15 mouse cellular contexts compared by ENCODE assay signal in genomic region chr12:110769660-110770297, GRCm38 (mm10). TPM values are rescaled to one million over a fixed set of nuclear protein-coding genes. Genes with fewer than 3 reads are reported as not detected.
DNase-seq lines count a peak whose midpoint lies in the region; ATAC-seq lines count a peak whose summit lies in the region.
"Had no signal": no experiment of that assay in that cellular context is flagged by ENCODE, and none has a peak within 500 bp of the region (broad histone marks: within the 10 kb centered on the region; RNA-seq: fewer than 3 reads in every experiment).

No protein-coding gene starts in this region.

- no peak overlapping the region for H3K4me2 ChIP-seq in liver, embryonic 11.5 days
- no peak overlapping the region for H3K4me2 ChIP-seq in hindbrain, embryonic 16.5 days (ENCODE audit: low read length)
- H3K4me2 ChIP-seq: embryonic facial prominence, embryonic 13.5 days had no signal

- no peaks in the 10 kb centered on the region for H3K36me3 ChIP-seq in liver, embryonic 11.5 days (ENCODE audit: control insufficient read depth, insufficient read depth, low read length)
- no peaks in the 10 kb centered on the region for H3K36me3 ChIP-seq in hindbrain, embryonic 16.5 days (ENCODE audit: control insufficient read depth, insufficient read depth, low read length)

- no peaks in the 10 kb centered on the region for H3K27me3 ChIP-seq in liver, embryonic 11.5 days (replicated peaks; ENCODE audit: control insufficient read depth, insufficient read depth, low read length)
- no peaks in the 10 kb centered on the region for H3K27me3 ChIP-seq in hindbrain, embryonic 16.5 days (replicated peaks; ENCODE audit: control insufficient read depth, insufficient read depth, low read length)
- H3K27me3 ChIP-seq: embryonic facial prominence, embryonic 13.5 days had no signal

- DNase-seq in frontal cortex, postnatal 10 days (ENCODE audit: low spot score in 2 of 2) = no peak
- DNase-seq in liver, embryonic 11.5 days (ENCODE audit: low spot score) = no peak
- DNase-seq in liver = no peak
- peak; percentile 38 for DNase-seq in adrenal gland, postnatal 14 days
- DNase-seq in thymus, postnatal 10 days (ENCODE audit: low spot score in 2 of 2) = no peak
- DNase-seq: cerebellum, postnatal 25 days; lung, postnatal 4 days; right cerebral cortex, postnatal 14 days; thymus, adult 18-20 months had no signal

- no peaks in the 10 kb centered on the region for H3K9me3 ChIP-seq in liver, embryonic 11.5 days (ENCODE audit: control insufficient read depth, low read length)
- H3K9me3 ChIP-seq in hindbrain, embryonic 16.5 days (ENCODE audit: control insufficient read depth, low read length) = no peaks in the 10 kb centered on the region
- H3K9me3 ChIP-seq: embryonic facial prominence, embryonic 13.5 days had no signal

- 72% methylated on average over 6 of the region's 6 CpGs for WGBS in liver, embryonic 11.5 days
- whole genome bisulfite sequencing in hindbrain, embryonic 16.5 days = 65% methylated on average over 6 of the region's 6 CpGs

- peaks cover 8% of the 10 kb centered on the region; the same call in 1 of the 2 replicates for H3K4me1 ChIP-seq in liver, embryonic 11.5 days (replicated peaks; ENCODE audit: control insufficient read depth, insufficient read depth, low read length)
- H3K4me1 ChIP-seq in hindbrain, embryonic 16.5 days (ENCODE audit: control insufficient read depth, insufficient read depth, low read depth, low read length) = peaks cover 9% of the 10 kb centered on the region
- H3K4me1 ChIP-seq: embryonic facial prominence, embryonic 13.5 days had no signal

- H3K27ac ChIP-seq in liver, embryonic 11.5 days (ENCODE audit: low read depth, low read length) = no peak overlapping the region
- peak overlapping the region; percentile 36; the same call in 1 of the 2 replicates for H3K27ac ChIP-seq in hindbrain, embryonic 16.5 days (ENCODE audit: low read depth, low read length)
- H3K27ac ChIP-seq: embryonic facial prominence, embryonic 13.5 days had no signal

- H3K4me3 ChIP-seq in liver, embryonic 11.5 days (ENCODE audit: low read depth, low read length) = no peak overlapping the region
- no peak overlapping the region for H3K4me3 ChIP-seq in hindbrain, embryonic 16.5 days (ENCODE audit: low read length)
- H3K4me3 ChIP-seq: embryonic facial prominence, embryonic 13.5 days had no signal

- peak; percentile 76; the same call in 1 of the 2 replicates for ATAC-seq in frontal cortex, adult (ENCODE audit: low TSS enrichment)
- ATAC-seq in liver, embryonic 11.5 days (replicated peaks; ENCODE audit: low FRiP score) = no peak
- ATAC-seq in hindbrain, embryonic 16.5 days = peak; percentile 45; the same call in 1 of the 2 replicates
- ATAC-seq: activated CD4-positive, CD25-positive, alpha-beta regulatory T cell, adult 4 months; CD4-positive, CD25-positive, alpha-beta regulatory T cell, adult 4 months; inflammation-experienced regulatory T-cells, adult 6 months had no signal

- H3K9ac ChIP-seq in liver, embryonic 11.5 days (ENCODE audit: low read depth, low read length) = 0 out of 2 replicates have a peak overlapping the region, but pooled peaks have one; percentile 12
- H3K9ac ChIP-seq in hindbrain, embryonic 16.5 days (ENCODE audit: low read depth, low read length) = no peak overlapping the region
- H3K9ac ChIP-seq: embryonic facial prominence, embryonic 13.5 days had no signal

RNA-seq across cellular contexts. Expression of gene Wdr20, which starts 32.0 kb away (rescaled TPM):
- polyA plus RNA-seq in liver, embryonic 11.5 days (2014; fragmentation: Nextera tagmentation; extraction: Ambion mirVana) = 17.7 and 18.2 TPM in 2 replicates
- total RNA-seq in adrenal gland, postnatal 14 days (2021) = 35.2 and 41.6 TPM in 2 replicates
- polyA plus RNA-seq in hindbrain, embryonic 16.5 days (2015; fragmentation: Nextera tagmentation; extraction: Ambion mirVana) = 23.0 TPM in 2 replicates
